Mouse (Mus musculus): ENCODE measurements around the gene Lrrc4b.
A peak's percentile ranks its signal among the peaks of the same experiment; 100 is the strongest.

Lrrc4b gene

GRCm38 (mm10) chr7:44464511-44464910 is 35.7 kb downstream of the Lrrc4b start:
- DNase-seq (ENCODE audit: low read depth, low spot score), result no peak

- DNase-seq (ENCODE audit: low read depth, low spot score), result no peak
Measured at GRCm38 (mm10) chr7:44465111-44465510, 36.3 kb downstream of the Lrrc4b start, which contains the start of gene Aspdh. Gene Aspdh (plus strand): TSS chr7:44465391.

- DNase-seq (ENCODE audit: low read depth, low spot score), result no peak
Measured at GRCm38 (mm10) chr7:44466006-44466887, 37.4 kb downstream of the Lrrc4b start.

- DNase-seq (ENCODE audit: low read depth, low spot score), result no peak
Measured at GRCm38 (mm10) chr7:44466888-44467311, 38.1 kb downstream of the Lrrc4b start.

- peak; percentile 100 for DNase-seq (ENCODE audit: low read depth, low spot score)
Measured at GRCm38 (mm10) chr7:44467811-44468411, 39.1 kb downstream of the Lrrc4b start, which contains the start of gene Josd2. Gene Josd2 (plus strand): TSS chr7:44467980.

- DNase-seq (ENCODE audit: low read depth, low spot score), result no peak
Measured at GRCm38 (mm10) chr7:44468644-44469285, 39.9 kb downstream of the Lrrc4b start.

- no peak for DNase-seq (ENCODE audit: low read depth, low spot score)
Measured at GRCm38 (mm10) chr7:44469677-44470675, 41.2 kb downstream of the Lrrc4b start.

GRCm38 (mm10) chr7:44470696-44471612 is 42.1 kb downstream of the Lrrc4b start:
- DNase-seq (ENCODE audit: low read depth, low spot score), result no peak

GRCm38 (mm10) chr7:44471880-44472557 is 43.2 kb downstream of the Lrrc4b start:
- no peak for DNase-seq (ENCODE audit: low read depth, low spot score)

- DNase-seq (ENCODE audit: low read depth, low spot score), result no peak
Measured at GRCm38 (mm10) chr7:44472558-44472885, 43.7 kb downstream of the Lrrc4b start.

GRCm38 (mm10) chr7:44472961-44473646 is 44.3 kb downstream of the Lrrc4b start:
- DNase-seq (ENCODE audit: low read depth, low spot score), result no peak

GRCm38 (mm10) chr7:44474419-44474818 is 45.6 kb downstream of the Lrrc4b start:
- DNase-seq (ENCODE audit: low read depth, low spot score), result no peak

- DNase-seq (ENCODE audit: low read depth, low spot score), result no peak
Measured at GRCm38 (mm10) chr7:44475046-44475614, 46.3 kb downstream of the Lrrc4b start.

- DNase-seq (ENCODE audit: low read depth, low spot score), result no peak
Measured at GRCm38 (mm10) chr7:44482836-44483435, 54.1 kb downstream of the Lrrc4b start.

- DNase-seq (ENCODE audit: low read depth, low spot score), result no peak
Measured at GRCm38 (mm10) chr7:44484109-44484508, 55.3 kb downstream of the Lrrc4b start.

GRCm38 (mm10) chr7:44484841-44485571 is 56.2 kb downstream of the Lrrc4b start:
- peak; percentile 88 for DNase-seq (ENCODE audit: low read depth, low spot score)

- no peak for DNase-seq (ENCODE audit: low read depth, low spot score)
Measured at GRCm38 (mm10) chr7:44485572-44486195, 56.9 kb downstream of the Lrrc4b start.
